ENCODE assay signal across 34 mouse cellular contexts in the genomic region with DNA sequence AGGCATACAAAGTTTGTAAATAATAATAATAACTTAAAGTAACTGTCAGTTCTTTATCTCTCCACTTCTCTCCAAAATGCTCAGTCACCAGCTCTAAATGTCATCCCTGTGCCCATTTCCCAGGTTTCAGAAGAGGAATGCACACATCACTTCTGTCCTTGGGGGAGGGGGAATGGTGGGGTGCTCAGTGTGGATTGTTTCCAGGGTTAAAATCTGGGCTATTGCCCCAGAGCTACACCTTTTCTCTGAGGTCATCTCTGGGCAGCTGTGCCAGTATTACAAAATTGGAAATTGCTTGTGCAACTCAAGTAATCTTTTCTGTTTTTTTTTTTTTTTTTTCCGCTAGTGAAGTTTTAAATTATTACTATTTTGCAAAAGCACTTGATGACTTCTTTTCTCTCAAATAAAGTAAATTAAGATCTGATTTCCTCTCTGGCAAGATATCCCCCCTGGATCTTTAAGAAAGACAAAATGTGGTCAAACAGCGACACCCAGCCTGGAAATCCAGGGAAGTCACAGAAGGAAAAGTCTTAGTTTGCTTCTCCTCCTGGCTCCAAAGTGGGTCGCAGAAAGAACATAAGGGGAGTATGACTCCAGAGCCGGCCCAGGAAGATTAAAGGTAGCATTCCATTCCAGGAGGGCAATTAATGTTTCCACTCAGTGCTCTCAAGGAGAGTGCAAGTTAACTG. TPM values are rescaled to one million over a fixed set of nuclear protein-coding genes. Genes with fewer than 3 reads are reported as not detected.
DNase-seq lines count a peak whose midpoint lies in the region; ATAC-seq and TF ChIP-seq lines count a peak whose summit lies in the region.
"Had no signal": no experiment of that assay in that cellular context is flagged by ENCODE, and none has a peak within 500 bp of the region (broad histone marks: within the 10 kb centered on the region; RNA-seq: fewer than 3 reads in every experiment).

No protein-coding gene starts in this region.

- DNase-seq in embryo, embryonic 10.5 days (ENCODE audit: low spot score) = peak; percentile 20
- no peak for DNase-seq in embryo, embryonic 9.5 days (ENCODE audit: extremely low spot score)
- DNase-seq in hindbrain, embryonic 14.5 days (ENCODE audit: low spot score) = peak; percentile 24
- DNase-seq in lung, embryonic 14.5 days = peak; percentile 48
- DNase-seq in lung, postnatal 36 days = no peak
- peak; percentile 55 for DNase-seq in brain, embryonic 14.5 days (ENCODE audit: low read depth)
- DNase-seq in gastrocnemius, postnatal 36 days = no peak
- DNase-seq: adrenal gland, adult 8-10 months; cerebellum, adult 11-12 months; cerebellum, adult 9-11 months; gastrocnemius, postnatal 10 days; heart, adult 18-20 months; heart, postnatal 4 days; kidney, adult 8-10 months; kidney, postnatal 10 days; liver, postnatal 0 days; right cerebral cortex, postnatal 25 days; thymus, postnatal 14 days had no signal

- H3K27ac ChIP-seq in hindbrain, embryonic 14.5 days = no peak overlapping the region
- no peak overlapping the region for H3K27ac ChIP-seq in hindbrain, embryonic 13.5 days
- no peak overlapping the region for H3K27ac ChIP-seq in lung, embryonic 14.5 days (ENCODE audit: low read depth)
- H3K27ac ChIP-seq: embryonic facial prominence, embryonic 12.5 days; intestine, embryonic 15.5 days; left cerebral cortex, adult 2 months; limb, embryonic 12.5 days; liver, embryonic 12.5 days; macrophage; midbrain, embryonic 12.5 days; stomach, embryonic 15.5 days had no signal

- H3K27me3 ChIP-seq in hindbrain, embryonic 14.5 days (ENCODE audit: control insufficient read depth, insufficient read depth, low read length) = peaks cover 47% of the 10 kb centered on the region
- H3K27me3 ChIP-seq in hindbrain, embryonic 13.5 days = peaks cover 56% of the 10 kb centered on the region
- H3K27me3 ChIP-seq in lung, embryonic 14.5 days (ENCODE audit: insufficient read depth, low read length) = peaks cover 35% of the 10 kb centered on the region

- TF ChIP-seq CTCF in lung, embryonic 14.5 days (IDR thresholded peaks at IDR 0.05; ENCODE audit: low read depth) = no peak
- TF ChIP-seq CTCF in brain, embryonic 14.5 days (IDR thresholded peaks at IDR 0.05; ENCODE audit: borderline replicate concordance, extremely low read depth, insufficient read depth, insufficient read length) = peak; percentile 25; the same call in 1 of the 2 replicates

- TF ChIP-seq POLR2A in brain, embryonic 14.5 days (IDR thresholded peaks at IDR 0.05; ENCODE audit: borderline replicate concordance, extremely low read depth, insufficient read depth, insufficient read length, poor library complexity, severe bottlenecking) = no peak

- WGBS in hindbrain, embryonic 14.5 days = 40% methylated on average over 4 of the region's 4 CpGs
- 33% methylated on average over 4 of the region's 4 CpGs for WGBS in hindbrain, embryonic 13.5 days
- WGBS in lung, embryonic 14.5 days = 41% methylated on average over 4 of the region's 4 CpGs

- H3K9me3 ChIP-seq in hindbrain, embryonic 14.5 days (ENCODE audit: control insufficient read depth, low read length) = no peaks in the 10 kb centered on the region
- H3K9me3 ChIP-seq in hindbrain, embryonic 13.5 days = no peaks in the 10 kb centered on the region
- no peaks in the 10 kb centered on the region for H3K9me3 ChIP-seq in lung, embryonic 14.5 days (ENCODE audit: low read depth, low read length)
- H3K9me3 ChIP-seq: embryonic facial prominence, embryonic 12.5 days; intestine, embryonic 15.5 days; limb, embryonic 12.5 days; liver, embryonic 12.5 days; midbrain, embryonic 12.5 days; stomach, embryonic 15.5 days had no signal

- no peak overlapping the region for H3K4me2 ChIP-seq in hindbrain, embryonic 14.5 days (replicated peaks)
- H3K4me2 ChIP-seq in hindbrain, embryonic 13.5 days = no peak overlapping the region
- H3K4me2 ChIP-seq in lung, embryonic 14.5 days = no peak overlapping the region
- H3K4me2 ChIP-seq: embryonic facial prominence, embryonic 12.5 days; heart, embryonic 11.5 days; intestine, embryonic 15.5 days; limb, embryonic 12.5 days; liver, embryonic 12.5 days; midbrain, embryonic 12.5 days; stomach, embryonic 15.5 days had no signal

- H3K4me3 ChIP-seq in hindbrain, embryonic 14.5 days (replicated peaks; ENCODE audit: low read length) = no peak overlapping the region
- no peak overlapping the region for H3K4me3 ChIP-seq in hindbrain, embryonic 13.5 days
- H3K4me3 ChIP-seq in lung, embryonic 14.5 days (ENCODE audit: low read depth, low read length) = no peak overlapping the region
- H3K4me3 ChIP-seq: embryonic facial prominence, embryonic 12.5 days; intestine, embryonic 15.5 days; left cerebral cortex, adult 2 months; limb, embryonic 12.5 days; liver, embryonic 12.5 days; midbrain, embryonic 12.5 days; stomach, embryonic 15.5 days had no signal

- 0 out of 2 replicates have a peak, but pooled peaks cover 9% of the 10 kb centered on the region for H3K4me1 ChIP-seq in hindbrain, embryonic 14.5 days (replicated peaks; ENCODE audit: control insufficient read depth, insufficient read depth, low read length)
- H3K4me1 ChIP-seq in hindbrain, embryonic 13.5 days (replicated peaks) = peaks cover 11% of the 10 kb centered on the region
- peaks cover 4% of the 10 kb centered on the region; the same call in 1 of the 2 replicates for H3K4me1 ChIP-seq in lung, embryonic 14.5 days (ENCODE audit: insufficient read depth)
- H3K4me1 ChIP-seq: liver, embryonic 12.5 days had no signal

- intact Hi-C loops in gastrocnemius, postnatal 36 days (cut with DNase I) = no loop called here

- no peak for ATAC-seq in hindbrain, embryonic 14.5 days (ENCODE audit: low FRiP score)
- ATAC-seq in hindbrain, embryonic 13.5 days (ENCODE audit: low FRiP score) = no peak
- no peak for ATAC-seq in lung, embryonic 14.5 days (ENCODE audit: insufficient read depth)
- ATAC-seq: activated CD4-positive, CD25-positive, alpha-beta regulatory T cell, adult 4 months; hindbrain, embryonic 16.5 days; intestine, embryonic 15.5 days; liver, embryonic 12.5 days; liver, postnatal 0 days; lung, postnatal 0 days had no signal

- no peaks in the 10 kb centered on the region for H3K36me3 ChIP-seq in hindbrain, embryonic 14.5 days (replicated peaks; ENCODE audit: control insufficient read depth, insufficient read depth)
- no peaks in the 10 kb centered on the region for H3K36me3 ChIP-seq in hindbrain, embryonic 13.5 days
- H3K36me3 ChIP-seq in lung, embryonic 14.5 days (ENCODE audit: insufficient read depth) = no peaks in the 10 kb centered on the region
- H3K36me3 ChIP-seq: embryonic facial prominence, embryonic 12.5 days; intestine, embryonic 15.5 days; limb, embryonic 12.5 days; liver, embryonic 12.5 days; midbrain, embryonic 12.5 days; stomach, embryonic 15.5 days had no signal

- no peak overlapping the region for H3K9ac ChIP-seq in hindbrain, embryonic 14.5 days
- H3K9ac ChIP-seq in hindbrain, embryonic 13.5 days = no peak overlapping the region
- no peak overlapping the region for H3K9ac ChIP-seq in lung, embryonic 14.5 days
- H3K9ac ChIP-seq: embryonic facial prominence, embryonic 12.5 days; intestine, embryonic 15.5 days; limb, embryonic 12.5 days; liver, embryonic 12.5 days; liver, postnatal 0 days; midbrain, embryonic 12.5 days; stomach, embryonic 15.5 days had no signal

RNA-seq across cellular contexts. Expression of gene Prdm8, which starts 25.4 kb away (rescaled TPM):
- 4.9 and 5.3 TPM in 2 replicates for polyA plus RNA-seq in hindbrain, embryonic 14.5 days (2014; fragmentation: Nextera tagmentation; extraction: Ambion mirVana)
- polyA plus RNA-seq in hindbrain, embryonic 13.5 days (2015; fragmentation: Nextera tagmentation; extraction: Ambion mirVana) = 2.4 and 2.5 TPM in 2 replicates
- 1.1 and 1.7 TPM in 2 replicates for polyA plus RNA-seq in lung, embryonic 14.5 days (2014; fragmentation: Nextera tagmentation; extraction: Ambion mirVana)
- 23.2 and 26.7 TPM in 2 replicates for polyA plus RNA-seq in brain, embryonic 14.5 days (2012; rRNA removed)
- total RNA-seq in gastrocnemius, postnatal 36 days (2021) = under 1 TPM; 0.72 to 0.92 TPM
- total RNA-seq: common myeloid progenitor, adult 5-6 weeks; neutrophil, adult 5-6 weeks had no signal
- polyA plus RNA-seq: activated CD4-positive, CD25-positive, alpha-beta regulatory T cell, adult 4 months; heart, embryonic 11.5 days; heart, embryonic 16.5 days; intestine, embryonic 15.5 days; liver, embryonic 12.5 days; liver, postnatal 0 days; macrophage had no signal

Comparison
In these comparisons a context has a peak if more than half of its experiments do, and no peak if none do; other contexts are left out.
1. DNase-seq: peak in embryo, embryonic 10.5 days (single experiment), hindbrain, embryonic 14.5 days (single experiment), lung, embryonic 14.5 days (single experiment) and brain, embryonic 14.5 days (single experiment); none in embryo, embryonic 9.5 days (single experiment), lung, postnatal 36 days (single experiment) and gastrocnemius, postnatal 36 days (0 of 2).